Mouse (Mus musculus) urinary bladder, postnatal 10 days (tissue): Measurements from ENCODE around the gene Amt.
"Not testable (repeated sequence)": the region's sequence is repeated elsewhere in the genome, so short reads cannot be mapped to it uniquely, and the experiment has no call there.

Source experiments
- DNase-seq: peaks from one replicate; pipeline ENCODE4 v3.0.0; 2022; ENCODE audit warnings: low spot score

The Amt gene

GRCm38 (mm10) chr9:108296453-108297355 is at the start of gene Amt:
Gene Amt, plus strand, starts transcription at chr9:108296853.
- DNase-seq, result no peak

- no peak for DNase-seq
These were observed 47.7 kb upstream of the Amt start for GRCm38 (mm10) chr9:108248957-108249356.

- DNase-seq, result no peak
These were observed 44.8 kb upstream of the Amt start for GRCm38 (mm10) chr9:108251877-108252276.

GRCm38 (mm10) chr9:108252766-108253165 is 43.9 kb upstream of the Amt start:
- DNase-seq, result no peak

GRCm38 (mm10) chr9:108260526-108260925 is 36.1 kb upstream of the Amt start:
- DNase-seq, result no peak

- DNase-seq, result no peak
These were observed 34.8 kb upstream of the Amt start for GRCm38 (mm10) chr9:108261865-108262264.

GRCm38 (mm10) chr9:108262494-108263049 is 34.1 kb upstream of the Amt start:
- DNase-seq, result no peak

GRCm38 (mm10) chr9:108263131-108263681 is 33.4 kb upstream of the Amt start:
- no peak for DNase-seq

GRCm38 (mm10) chr9:108263690-108264190 is 32.9 kb upstream of the Amt start, which contains the start of gene Dag1:
Gene Dag1, minus strand, starts transcription at chr9:108263958.
- peak; percentile 98 for DNase-seq

- DNase-seq, result no peak
These were observed 32.3 kb upstream of the Amt start for GRCm38 (mm10) chr9:108264191-108264921.

- DNase-seq, result no peak
These were observed 30.3 kb upstream of the Amt start for GRCm38 (mm10) chr9:108266261-108266935.

- DNase-seq, result no peak
These were observed 29.0 kb upstream of the Amt start for GRCm38 (mm10) chr9:108267691-108268090.

GRCm38 (mm10) chr9:108268701-108269100 is 28.0 kb upstream of the Amt start:
- DNase-seq, result not testable (repeated sequence)

- DNase-seq, result no peak
These were observed 24.7 kb upstream of the Amt start for GRCm38 (mm10) chr9:108271941-108272340.

GRCm38 (mm10) chr9:108272691-108273090 is 24.0 kb upstream of the Amt start:
- no peak for DNase-seq

GRCm38 (mm10) chr9:108273485-108273884 is 23.2 kb upstream of the Amt start:
- DNase-seq, result no peak

- no peak for DNase-seq
These were observed 21.9 kb upstream of the Amt start for GRCm38 (mm10) chr9:108274476-108275330.

- no peak for DNase-seq
These were observed 21.4 kb upstream of the Amt start for GRCm38 (mm10) chr9:108275331-108275659.

GRCm38 (mm10) chr9:108278697-108279450 is 17.8 kb upstream of the Amt start:
- no peak for DNase-seq
